Mouse (Mus musculus): ENCODE data around the gene Egln2. TPM values are rescaled to one million over a fixed set of nuclear protein-coding genes. Genes with fewer than 3 reads are reported as not detected.

Egln2 gene
- 64.4 and 65.4 TPM in 2 replicates for polyA plus RNA-seq (2015; fragmentation: Nextera tagmentation; extraction: Ambion mirVana)

DNA sequence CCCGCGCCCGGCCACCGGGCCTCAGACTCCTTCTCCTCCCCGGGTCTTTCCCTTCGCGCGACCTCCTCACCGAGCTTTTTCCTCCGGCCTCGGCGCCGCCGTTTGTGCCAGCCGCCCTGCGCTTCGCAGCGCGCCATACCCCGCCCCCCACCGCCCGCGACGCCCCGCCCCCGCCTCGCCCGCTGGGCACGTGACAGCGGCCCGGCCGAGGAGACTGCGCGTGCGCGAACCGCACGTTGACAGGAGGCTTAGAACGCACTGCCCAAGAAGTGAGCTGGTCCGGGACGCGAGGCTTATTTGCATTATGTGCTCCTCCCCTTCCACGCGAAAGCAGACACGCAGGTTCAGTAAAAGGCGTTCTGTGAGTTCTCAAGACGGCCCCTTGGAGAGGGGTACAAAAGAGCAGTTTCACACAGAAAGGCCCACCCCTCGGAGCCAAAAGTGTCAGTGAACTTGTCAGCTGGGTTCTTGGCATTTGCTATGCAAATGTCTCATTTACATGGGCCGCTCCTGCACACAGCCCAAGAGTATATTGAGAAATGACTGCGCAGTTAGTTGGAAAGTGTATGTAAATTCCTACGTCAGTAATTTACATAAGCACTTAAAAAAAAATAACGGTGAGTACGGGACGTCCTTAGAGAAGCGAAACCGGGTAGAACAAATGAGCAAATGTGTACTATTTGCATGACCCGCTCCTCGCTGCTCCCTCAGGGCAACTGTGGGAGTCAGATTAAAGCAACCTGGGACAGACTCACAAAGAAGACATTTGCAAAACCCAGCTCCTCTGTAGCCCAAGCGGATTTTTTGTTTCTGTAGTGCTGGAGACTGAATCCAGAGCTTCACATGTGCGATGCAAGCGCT, at the start of gene Egln2:
Gene Egln2, minus strand, starts transcription at position 189 of the 861 bp plus-strand sequence.
- H3K4me2 ChIP-seq (ENCODE audit: low read length), result peak within 1 kb of the TSS; percentile 66
- peaks cover 11% of the 10 kb centered on the region; the same call in 1 of the 2 replicates for H3K36me3 ChIP-seq (ENCODE audit: insufficient read depth, low read length)
- DNase-seq (ENCODE audit: low spot score) (peak; percentile 95), ATAC-seq (replicated peaks; ENCODE audit: low FRiP score, low read depth) (peak; percentile 79)
- TF ChIP-seq CTCF (IDR thresholded peaks at IDR 0.05; ENCODE audit: low read depth), result no peak
- H3K27ac ChIP-seq, result peak within 1 kb of the TSS; percentile 93
- H3K4me3 ChIP-seq (replicated peaks; ENCODE audit: low read depth, low read length), result peak within 1 kb of the TSS; percentile 62
- no peaks in the 10 kb centered on the region for H3K27me3 ChIP-seq (ENCODE audit: insufficient read depth, low read length)
- WGBS, result under 1% methylated on average over 47 of the region's 61 CpGs
- no peaks in the 10 kb centered on the region for H3K9me3 ChIP-seq (replicated peaks; ENCODE audit: low read length)
- H3K9ac ChIP-seq (ENCODE audit: low read depth, low read length), result peak within 1 kb of the TSS; percentile 69
- peaks cover 27% of the 10 kb centered on the region; the same call in 1 of the 2 replicates for H3K4me1 ChIP-seq (replicated peaks; ENCODE audit: insufficient read depth, low read length)

DNA sequence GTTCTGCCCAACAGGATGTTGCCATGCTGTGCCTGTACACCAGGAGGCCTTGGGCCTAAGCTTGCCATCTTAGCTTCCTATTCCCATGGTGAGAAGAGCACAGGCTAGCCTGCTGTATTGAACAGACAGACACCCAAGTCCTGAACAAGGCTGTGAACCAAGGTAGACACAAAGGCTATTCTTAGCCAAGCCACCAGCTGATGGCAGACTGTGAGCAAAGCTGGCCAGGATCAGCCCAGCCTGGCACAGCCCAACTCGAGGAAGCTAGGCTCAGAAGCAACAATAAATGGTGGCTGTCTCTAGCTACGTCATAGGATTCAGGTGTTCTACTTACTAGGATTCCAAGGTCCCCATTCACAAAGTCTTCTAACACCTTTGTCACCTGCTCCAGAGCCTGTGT, 46.0 kb upstream of the Egln2 start:
- Histone ChIP-seq H3K36me3 (ENCODE audit: insufficient read depth, low read length) (peaks cover 60% of the 10 kb centered on the region), H3K4me1 (replicated peaks; ENCODE audit: insufficient read depth, low read length) (no peaks in the 10 kb centered on the region), H3K4me3 (replicated peaks; ENCODE audit: low read depth, low read length) (no peak overlapping the region), H3K4me2 (ENCODE audit: low read length) (no peak overlapping the region), H3K27me3 (ENCODE audit: insufficient read depth, low read length) (no peaks in the 10 kb centered on the region), H3K9me3 (replicated peaks; ENCODE audit: low read length) (no peaks in the 10 kb centered on the region), H3K27ac (no peak overlapping the region), H3K9ac (ENCODE audit: low read depth, low read length) (no peak overlapping the region)
- TF ChIP-seq CTCF (IDR thresholded peaks at IDR 0.05; ENCODE audit: low read depth), result no peak
- ATAC-seq (replicated peaks; ENCODE audit: low FRiP score, low read depth) (no peak), DNase-seq (ENCODE audit: low spot score) (no peak)
- WGBS, result 82% methylated on average over 2 of the region's 2 CpGs

DNA sequence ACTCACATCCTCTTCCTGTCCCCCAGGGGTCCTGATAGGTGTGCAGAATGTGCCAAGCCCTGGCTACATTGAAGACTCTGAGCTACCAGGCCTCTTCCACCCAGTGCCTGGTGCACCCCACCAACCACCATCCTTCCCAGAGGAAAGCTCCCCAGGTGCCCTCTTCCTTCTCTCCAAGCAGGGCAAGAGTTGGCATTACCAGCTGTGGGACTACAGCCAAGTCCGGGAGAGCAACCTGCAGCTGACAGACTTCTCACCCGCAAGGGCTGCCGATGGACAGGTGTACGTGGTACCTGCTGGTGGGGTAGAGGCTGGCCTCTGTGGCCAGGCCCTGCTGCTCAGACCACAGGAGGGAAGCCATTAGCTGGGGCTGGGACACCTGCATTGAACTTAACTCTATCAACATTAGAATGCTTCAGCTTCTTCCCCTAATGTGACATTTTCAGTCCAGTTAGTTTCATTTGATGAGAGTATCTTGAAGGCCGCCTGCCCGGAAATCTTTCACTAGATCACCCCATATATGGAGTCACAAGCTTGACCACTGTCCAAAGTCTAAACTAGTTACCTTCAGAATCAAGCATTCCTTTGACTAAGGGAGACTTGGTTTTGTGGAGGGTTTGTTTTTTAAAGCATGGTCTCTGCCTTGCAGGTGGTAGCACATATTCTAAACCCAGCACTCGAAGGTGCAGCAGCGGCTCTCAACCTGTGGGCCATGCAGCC, 37.3 kb upstream of the Egln2 start:
- Histone ChIP-seq H3K27me3 (ENCODE audit: insufficient read depth, low read length) (no peaks in the 10 kb centered on the region), H3K4me2 (ENCODE audit: low read length) (no peak overlapping the region), H3K36me3 (ENCODE audit: insufficient read depth, low read length) (0 out of 2 replicates have a peak, but pooled peaks cover 22% of the 10 kb centered on the region), H3K4me1 (replicated peaks; ENCODE audit: insufficient read depth, low read length) (no peaks in the 10 kb centered on the region), H3K4me3 (replicated peaks; ENCODE audit: low read depth, low read length) (no peak overlapping the region), H3K27ac (no peak overlapping the region), H3K9ac (ENCODE audit: low read depth, low read length) (no peak overlapping the region), H3K9me3 (replicated peaks; ENCODE audit: low read length) (no peaks in the 10 kb centered on the region)
- DNase-seq (ENCODE audit: low spot score), result no peak
- 93% methylated on average over 8 of the region's 8 CpGs for WGBS
- ATAC-seq (replicated peaks; ENCODE audit: low FRiP score, low read depth), result no peak
- no peak for TF ChIP-seq CTCF (IDR thresholded peaks at IDR 0.05; ENCODE audit: low read depth)

DNA sequence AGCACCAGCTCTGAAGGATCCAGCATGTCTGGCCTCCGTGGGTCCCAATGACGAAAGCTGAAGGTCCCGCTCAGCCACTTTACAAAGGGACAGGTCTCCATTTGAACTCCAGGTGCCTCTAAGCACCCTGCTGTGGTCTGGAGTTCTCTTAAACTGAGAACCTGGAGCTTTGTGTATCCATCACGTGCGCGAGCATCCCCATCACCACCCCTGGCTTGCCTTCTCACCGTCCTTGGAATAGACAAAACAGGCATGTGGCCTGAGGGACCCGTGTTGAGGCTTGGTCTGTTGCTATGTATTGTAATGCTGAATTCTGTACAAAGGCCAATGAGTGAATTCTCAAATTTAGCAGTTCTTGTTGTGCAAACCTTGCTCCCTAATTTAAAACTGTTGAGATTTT, 32.2 kb upstream of the Egln2 start:
- DNase-seq (ENCODE audit: low spot score) (no peak), ATAC-seq (replicated peaks; ENCODE audit: low FRiP score, low read depth) (no peak)
- WGBS, result 94% methylated on average over 8 of the region's 8 CpGs
- H3K27ac ChIP-seq, result no peak overlapping the region
- H3K36me3 ChIP-seq (ENCODE audit: insufficient read depth, low read length), result 0 out of 2 replicates have a peak, but pooled peaks cover 10% of the 10 kb centered on the region
- no peak overlapping the region for H3K4me2 ChIP-seq (ENCODE audit: low read length)
- H3K4me3 ChIP-seq (replicated peaks; ENCODE audit: low read depth, low read length), result no peak overlapping the region
- no peaks in the 10 kb centered on the region for H3K27me3 ChIP-seq (ENCODE audit: insufficient read depth, low read length)
- H3K4me1 ChIP-seq (replicated peaks; ENCODE audit: insufficient read depth, low read length), result peaks cover 7% of the 10 kb centered on the region
- TF ChIP-seq CTCF (IDR thresholded peaks at IDR 0.05; ENCODE audit: low read depth), result no peak
- H3K9ac ChIP-seq (ENCODE audit: low read depth, low read length), result no peak overlapping the region
- H3K9me3 ChIP-seq (replicated peaks; ENCODE audit: low read length), result no peaks in the 10 kb centered on the region

DNA sequence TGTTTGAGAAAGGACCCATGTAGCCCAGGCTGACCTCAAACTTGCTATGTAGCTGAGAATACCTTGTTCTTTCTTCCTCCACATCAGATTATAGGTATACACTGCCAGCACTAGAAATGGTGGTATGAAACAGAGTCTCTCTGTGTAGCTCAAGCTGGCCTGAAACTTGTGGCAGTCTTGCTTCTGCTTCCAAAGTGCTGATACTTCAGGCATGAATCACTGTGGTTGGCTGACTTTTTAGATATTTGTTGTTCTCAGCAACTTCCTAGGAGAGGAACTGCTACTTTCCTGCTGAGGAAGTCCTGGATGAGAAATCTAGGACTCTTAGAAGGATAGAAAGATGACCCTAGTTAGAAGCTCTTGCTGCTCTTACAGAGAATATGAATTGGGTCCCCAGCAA, 31.8 kb upstream of the Egln2 start:
- Histone ChIP-seq H3K36me3 (ENCODE audit: insufficient read depth, low read length) (0 out of 2 replicates have a peak, but pooled peaks cover 13% of the 10 kb centered on the region), H3K9ac (ENCODE audit: low read depth, low read length) (no peak overlapping the region), H3K4me3 (replicated peaks; ENCODE audit: low read depth, low read length) (no peak overlapping the region), H3K9me3 (replicated peaks; ENCODE audit: low read length) (no peaks in the 10 kb centered on the region), H3K27ac (no peak overlapping the region), H3K27me3 (ENCODE audit: insufficient read depth, low read length) (no peaks in the 10 kb centered on the region), H3K4me1 (replicated peaks; ENCODE audit: insufficient read depth, low read length) (peaks cover 7% of the 10 kb centered on the region), H3K4me2 (ENCODE audit: low read length) (no peak overlapping the region)
- no peak for TF ChIP-seq CTCF (IDR thresholded peaks at IDR 0.05; ENCODE audit: low read depth)
- DNase-seq (ENCODE audit: low spot score), result no peak
- ATAC-seq (replicated peaks; ENCODE audit: low FRiP score, low read depth), result no peak

DNA sequence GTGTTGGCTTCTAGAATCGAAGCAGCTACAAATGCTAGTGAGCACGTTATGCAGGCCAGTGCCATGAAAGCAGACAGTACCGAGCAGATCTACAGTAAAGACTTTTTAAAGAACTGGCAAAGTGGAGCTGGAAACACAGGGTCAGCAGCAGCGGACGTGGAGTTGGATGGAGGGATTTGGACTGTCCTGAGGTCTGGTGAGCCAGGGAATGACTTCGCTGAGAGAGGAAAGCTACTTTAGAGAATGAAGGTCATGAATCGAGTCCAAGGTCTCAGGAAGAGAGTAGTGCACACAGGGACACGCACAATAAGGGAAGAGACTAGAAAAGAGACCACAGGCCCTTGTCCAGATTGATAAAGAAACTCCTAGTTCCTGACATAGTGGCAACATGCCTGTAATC, 31.0 kb upstream of the Egln2 start:
- TF ChIP-seq CTCF (IDR thresholded peaks at IDR 0.05; ENCODE audit: low read depth), result no peak
- H3K4me2 ChIP-seq (ENCODE audit: low read length), result no peak overlapping the region
- DNase-seq (ENCODE audit: low spot score) (no peak), ATAC-seq (replicated peaks; ENCODE audit: low FRiP score, low read depth) (no peak)
- peaks cover 7% of the 10 kb centered on the region for H3K4me1 ChIP-seq (replicated peaks; ENCODE audit: insufficient read depth, low read length)
- H3K27me3 ChIP-seq (ENCODE audit: insufficient read depth, low read length), result no peaks in the 10 kb centered on the region
- no peak overlapping the region for H3K9ac ChIP-seq (ENCODE audit: low read depth, low read length)
- H3K27ac ChIP-seq, result no peak overlapping the region
- H3K4me3 ChIP-seq (replicated peaks; ENCODE audit: low read depth, low read length), result no peak overlapping the region
- WGBS, result 94% methylated on average over 8 of the region's 8 CpGs
- no peaks in the 10 kb centered on the region for H3K9me3 ChIP-seq (replicated peaks; ENCODE audit: low read length)
- peaks cover 14% of the 10 kb centered on the region; the same call in 1 of the 2 replicates for H3K36me3 ChIP-seq (ENCODE audit: insufficient read depth, low read length)
